Mouse (Mus musculus): ENCODE results near the gene Tmtc1. TPM values are rescaled to one million over a fixed set of nuclear protein-coding genes. Genes with fewer than 3 reads are reported as not detected.

Tmtc1 gene
- polyA plus RNA-seq, 1 experiment, result 12.0 TPM

DNA sequence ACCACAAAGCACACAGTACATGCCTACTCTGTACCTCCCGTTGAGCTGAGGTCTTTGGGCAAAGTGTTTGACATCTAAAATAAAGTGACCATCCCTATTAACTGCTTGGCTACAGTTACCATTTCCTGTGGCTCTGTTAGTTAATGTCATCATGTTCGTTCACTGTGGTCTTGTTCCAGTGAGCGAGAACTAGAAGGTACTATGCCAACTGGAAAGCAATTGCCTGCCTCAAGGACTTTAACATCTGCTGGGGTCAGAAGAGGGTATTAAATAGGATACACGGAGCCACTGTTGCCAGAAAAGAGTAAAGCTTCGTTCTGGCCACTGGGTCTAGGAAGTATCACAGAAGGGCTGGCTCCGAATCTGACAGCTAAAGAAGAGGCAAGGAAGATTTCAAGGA, 23.8 kb downstream of the Tmtc1 start:
- no peak for DNase-seq (ENCODE audit: low read depth)

DNA sequence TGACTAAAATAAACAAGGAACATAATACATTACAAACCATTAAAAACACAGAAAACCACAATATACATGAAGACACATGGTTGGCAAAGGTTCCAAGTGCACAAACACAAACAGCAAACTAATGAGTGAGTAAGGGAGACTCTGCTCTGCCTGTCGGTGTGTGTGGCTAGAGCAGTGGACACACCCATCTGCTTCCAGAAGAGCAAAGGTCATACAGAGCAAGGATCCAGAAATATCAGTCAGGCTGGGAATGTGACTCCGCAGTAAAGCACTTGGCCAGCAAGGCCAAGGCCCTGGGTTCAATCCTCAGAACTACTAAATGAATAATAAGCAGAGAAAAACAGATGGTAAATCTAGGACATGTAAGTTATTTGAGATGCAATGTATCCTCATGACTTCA, 27.6 kb downstream of the Tmtc1 start:
- DNase-seq (ENCODE audit: low read depth), result no peak

DNA sequence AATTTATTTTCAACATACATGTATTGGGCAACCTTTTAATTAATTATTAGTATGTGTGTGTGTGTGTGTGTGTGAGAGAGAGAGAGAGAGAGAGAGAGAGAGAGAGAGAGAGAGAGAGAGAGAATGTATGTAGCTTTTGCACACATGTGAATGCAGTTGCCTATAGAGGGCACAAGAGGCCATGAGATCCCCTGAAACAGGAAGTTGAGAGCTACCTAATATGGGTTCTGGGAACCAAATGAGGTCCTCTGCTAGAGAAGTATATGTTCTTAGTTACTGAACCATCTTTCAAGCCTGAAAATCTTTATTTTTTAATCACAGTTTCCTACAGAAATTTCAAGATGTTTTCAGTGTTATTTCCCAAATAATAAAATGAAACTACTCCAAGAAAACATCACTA, 30.6 kb downstream of the Tmtc1 start:
- no peak for DNase-seq (ENCODE audit: low read depth)

DNA sequence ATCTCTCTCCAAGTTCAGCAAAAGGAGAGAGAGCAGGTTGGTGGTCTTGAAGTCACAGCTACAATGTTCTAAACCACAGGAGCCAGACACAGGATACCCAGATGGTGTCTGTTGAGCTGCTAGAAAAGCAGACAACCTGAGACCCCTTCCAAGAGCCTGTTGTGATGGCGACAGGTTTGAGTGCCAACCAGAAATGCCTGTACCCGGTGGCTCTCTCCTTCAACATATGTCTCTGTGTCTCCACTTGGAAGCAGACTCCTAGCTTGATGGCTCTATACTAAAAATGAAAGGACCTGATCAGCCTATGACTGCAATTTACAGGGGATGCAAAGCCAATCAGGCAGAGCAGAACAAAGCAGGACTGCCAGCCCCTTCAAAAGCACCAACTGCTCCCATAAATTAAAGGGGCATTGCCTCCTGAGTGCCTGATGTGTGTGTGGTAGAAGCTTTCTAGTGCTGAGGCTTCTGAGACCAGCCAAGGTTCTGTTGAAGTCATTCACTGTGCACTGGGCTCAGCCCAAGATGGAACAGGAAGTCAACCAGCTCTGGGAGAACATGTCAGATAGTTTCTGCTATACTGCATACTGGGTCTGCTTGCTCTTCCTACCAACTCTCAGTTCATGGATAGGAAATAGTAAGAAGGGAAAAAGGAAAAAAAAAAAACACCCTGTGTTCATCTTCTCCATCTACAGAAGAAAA, 37.2 kb downstream of the Tmtc1 start:
- no peak for DNase-seq (ENCODE audit: low read depth)

DNA sequence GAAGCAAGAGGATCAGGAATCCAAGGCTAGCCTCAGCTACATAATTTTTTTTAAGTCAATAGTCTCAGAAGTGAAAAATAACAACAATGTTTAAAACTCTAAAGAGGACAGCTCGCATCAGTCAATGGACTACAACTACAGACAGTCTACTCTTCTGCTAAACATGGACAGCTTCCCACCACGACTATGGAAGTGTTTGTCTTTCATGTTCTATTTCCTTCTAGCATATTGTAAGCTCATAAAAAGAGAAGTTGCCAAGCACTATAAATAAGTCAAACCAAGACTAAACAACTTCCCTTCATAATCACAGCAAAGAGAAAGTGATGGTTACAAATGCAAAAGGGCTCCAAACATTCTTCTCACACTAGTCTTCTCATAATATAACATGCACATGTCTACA, 38.6 kb downstream of the Tmtc1 start:
- no peak for DNase-seq (ENCODE audit: low read depth)

DNA sequence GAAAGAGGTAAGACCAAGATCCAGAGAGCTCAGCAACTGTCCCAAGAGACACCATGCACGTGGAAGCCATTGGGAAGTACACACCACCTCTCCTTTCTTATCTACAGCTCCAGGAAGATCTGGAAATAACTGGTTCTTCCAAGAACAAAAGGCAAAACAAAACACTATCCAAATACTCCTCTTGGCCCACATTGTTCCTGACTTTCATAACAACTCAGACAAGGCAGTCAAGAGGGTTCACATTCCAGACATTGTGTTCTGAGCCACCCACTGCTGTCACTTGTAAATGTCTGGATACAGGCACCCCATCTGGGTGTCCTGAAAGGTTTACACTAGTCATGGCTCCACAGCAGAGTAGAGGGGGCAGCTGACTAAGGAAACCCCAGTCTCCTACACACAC, 39.7 kb downstream of the Tmtc1 start:
- no peak for DNase-seq (ENCODE audit: low read depth)

DNA sequence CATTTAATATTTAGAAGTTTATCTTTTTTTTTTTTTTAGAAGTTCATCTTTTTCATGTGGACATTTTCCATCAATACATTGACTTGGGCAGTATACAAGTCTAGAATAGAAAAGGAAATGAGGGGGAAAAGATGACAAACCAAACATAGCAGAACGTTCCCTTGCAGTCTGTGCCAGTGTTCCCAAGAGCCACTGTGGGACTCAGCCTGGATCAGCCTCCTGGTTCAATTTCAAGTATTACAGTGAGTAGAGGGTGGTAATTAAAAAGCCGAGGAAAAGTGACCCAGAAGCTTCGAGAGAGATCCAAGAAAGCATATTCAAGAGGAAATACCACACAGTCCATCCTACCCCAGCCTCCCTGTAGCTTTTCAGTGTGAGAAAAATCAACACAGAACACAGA, 40.4 kb downstream of the Tmtc1 start:
- DNase-seq (ENCODE audit: low read depth), result no peak

DNA sequence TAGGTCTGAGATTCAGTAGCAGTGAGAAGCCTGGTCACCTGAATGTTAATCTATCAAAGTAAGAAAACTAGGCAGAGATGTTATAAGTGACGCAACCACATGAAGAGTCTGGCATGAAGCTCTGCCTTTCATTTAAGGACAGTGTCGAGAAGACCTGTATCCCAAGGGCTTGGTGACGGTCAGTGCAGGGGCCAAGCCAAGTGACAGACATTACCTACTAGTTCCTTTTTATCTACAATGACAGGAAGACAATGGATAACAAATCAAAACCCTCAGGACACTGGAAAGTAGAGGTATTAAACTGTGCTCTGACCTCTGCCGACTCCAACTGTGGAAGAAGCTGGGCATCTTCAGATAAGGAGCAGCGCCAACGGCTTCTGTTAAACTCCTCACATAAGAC, 43.2 kb downstream of the Tmtc1 start:
- DNase-seq (ENCODE audit: low read depth), result no peak

DNA sequence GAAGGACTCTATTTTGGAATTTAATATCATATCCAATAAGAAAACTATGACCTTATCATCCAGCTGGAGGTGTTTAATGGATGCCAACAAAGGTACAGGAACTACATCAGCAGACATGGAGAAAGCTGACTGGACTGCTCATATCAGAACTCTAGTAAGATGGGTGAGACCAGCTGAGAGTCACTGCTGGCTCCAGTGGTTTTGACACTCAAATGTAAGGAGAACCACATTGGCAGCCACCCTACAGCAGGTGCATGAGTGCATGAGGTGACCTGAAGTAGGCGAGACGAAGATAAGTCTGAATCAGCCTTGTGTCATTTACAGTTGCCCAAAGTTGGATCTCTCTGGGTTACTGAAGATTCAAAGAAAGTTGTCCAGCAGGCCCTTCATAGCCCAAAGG, 44.6 kb downstream of the Tmtc1 start:
- DNase-seq (ENCODE audit: low read depth), result no peak

DNA sequence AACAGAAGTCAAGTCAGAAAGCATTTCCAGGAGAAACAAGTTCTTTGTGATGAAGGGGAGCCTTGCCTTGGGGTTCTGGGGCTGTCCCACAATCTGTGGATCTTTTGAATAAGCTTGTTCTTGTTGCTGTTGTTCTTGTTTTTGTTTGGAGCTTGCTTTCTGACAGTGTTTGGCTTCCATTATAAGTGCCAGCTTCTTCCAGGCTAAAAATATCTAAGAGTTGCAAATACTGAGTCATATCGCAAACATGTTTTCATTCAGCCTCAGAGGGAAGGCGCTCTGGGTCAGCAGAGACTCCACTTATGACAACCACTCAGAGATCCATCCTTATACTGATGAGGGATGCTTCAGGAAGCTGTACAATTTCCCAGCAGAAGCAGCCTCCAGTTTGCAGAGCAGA, 45.3 kb downstream of the Tmtc1 start:
- DNase-seq (ENCODE audit: low read depth), result no peak

DNA sequence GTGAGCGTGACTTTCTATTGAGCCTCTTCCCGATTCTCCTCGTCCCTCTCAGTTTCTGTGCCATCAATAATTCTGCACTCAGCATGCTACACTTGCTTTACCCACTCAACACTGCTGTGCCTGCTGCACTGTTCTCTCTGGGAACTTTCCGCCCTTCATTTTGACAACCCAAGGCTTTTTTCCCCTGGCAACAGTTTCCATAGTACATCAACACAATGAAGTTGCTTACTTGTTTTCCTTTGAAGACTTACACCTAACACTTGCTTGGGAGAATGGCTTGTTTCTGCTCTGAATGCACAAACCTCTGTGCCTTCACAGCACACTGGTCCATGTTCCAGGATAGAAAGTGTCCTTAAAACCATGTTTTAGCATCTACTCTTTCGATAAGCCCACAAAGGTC, 46.9 kb downstream of the Tmtc1 start:
- DNase-seq (ENCODE audit: low read depth), result no peak

DNA sequence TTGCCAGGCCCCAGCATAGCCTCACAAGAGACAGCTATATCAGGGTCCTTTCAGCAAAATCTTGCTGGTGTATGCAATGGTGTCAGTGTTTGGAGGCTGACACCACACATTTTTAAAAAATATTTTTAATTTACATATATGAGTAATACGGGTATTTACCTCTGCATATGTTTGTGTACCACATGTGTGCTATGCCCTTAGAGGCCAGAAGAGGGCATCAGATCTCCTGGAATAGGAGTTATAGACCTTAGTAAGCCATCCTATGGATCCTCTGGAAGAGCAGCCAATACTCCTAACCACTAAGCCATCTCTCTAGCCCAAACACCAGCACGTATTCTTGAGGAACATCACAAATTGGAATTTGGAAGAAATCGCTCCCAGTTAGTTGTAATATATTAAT, 48.9 kb downstream of the Tmtc1 start:
- DNase-seq (ENCODE audit: low read depth), result no peak

DNA sequence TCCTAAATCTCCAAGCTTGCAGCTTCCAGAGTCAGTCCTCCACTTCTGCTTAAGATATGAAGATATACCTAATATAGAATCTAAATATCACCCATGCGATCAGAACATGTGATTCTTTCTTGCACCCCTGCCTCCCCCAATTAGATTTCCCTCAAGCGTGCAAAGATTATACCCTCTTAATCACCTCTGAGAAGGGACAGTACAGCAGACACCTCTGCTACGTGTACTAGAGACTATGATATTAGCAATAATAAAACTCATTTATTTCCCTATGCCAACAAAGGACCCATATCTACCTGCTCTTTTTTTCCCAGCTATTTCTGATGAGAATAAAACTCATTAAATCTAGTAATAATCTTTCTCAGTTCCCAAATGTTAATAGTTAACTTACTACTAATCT, 49.9 kb downstream of the Tmtc1 start:
- no peak for DNase-seq (ENCODE audit: low read depth)

DNA sequence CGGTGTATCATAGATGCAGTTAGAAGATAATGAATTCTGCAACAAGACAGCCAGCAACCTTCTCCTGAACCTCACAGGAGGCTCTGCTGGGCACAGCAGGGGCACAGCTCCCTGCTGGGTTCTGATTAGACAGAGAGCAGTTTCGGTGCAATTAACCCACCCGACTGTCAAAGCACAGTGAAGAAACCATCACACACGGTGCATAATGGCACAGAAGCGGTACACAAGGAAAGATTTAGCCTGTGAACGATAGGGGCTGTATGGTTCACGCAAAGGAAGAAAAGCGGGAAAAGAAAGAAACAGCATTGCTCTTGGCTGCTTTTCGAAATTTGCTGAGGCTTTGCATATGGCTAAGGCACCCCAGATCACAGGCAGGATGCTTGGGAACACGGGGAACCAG, 52.0 kb downstream of the Tmtc1 start:
- DNase-seq (ENCODE audit: low read depth), result no peak

DNA sequence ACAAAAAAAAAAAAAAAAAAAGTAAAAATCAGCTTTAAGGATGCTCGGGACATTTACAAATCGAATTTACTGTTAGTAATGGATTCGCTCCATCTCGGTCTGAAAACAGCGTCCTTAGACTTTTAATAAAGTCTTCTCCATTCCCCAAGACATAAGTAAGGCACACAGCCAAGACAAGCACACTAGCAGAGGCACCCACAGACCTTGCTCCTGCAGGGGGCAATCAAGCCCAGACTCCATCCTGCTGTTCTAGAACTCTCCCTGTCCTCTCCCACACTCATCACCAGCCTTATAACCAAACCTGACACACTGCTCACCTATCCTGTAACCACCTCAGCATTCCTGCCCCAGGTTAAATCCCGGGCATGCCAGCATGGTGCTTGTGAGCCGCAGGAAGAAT, 52.9 kb downstream of the Tmtc1 start:
- no peak for DNase-seq (ENCODE audit: low read depth)

DNA sequence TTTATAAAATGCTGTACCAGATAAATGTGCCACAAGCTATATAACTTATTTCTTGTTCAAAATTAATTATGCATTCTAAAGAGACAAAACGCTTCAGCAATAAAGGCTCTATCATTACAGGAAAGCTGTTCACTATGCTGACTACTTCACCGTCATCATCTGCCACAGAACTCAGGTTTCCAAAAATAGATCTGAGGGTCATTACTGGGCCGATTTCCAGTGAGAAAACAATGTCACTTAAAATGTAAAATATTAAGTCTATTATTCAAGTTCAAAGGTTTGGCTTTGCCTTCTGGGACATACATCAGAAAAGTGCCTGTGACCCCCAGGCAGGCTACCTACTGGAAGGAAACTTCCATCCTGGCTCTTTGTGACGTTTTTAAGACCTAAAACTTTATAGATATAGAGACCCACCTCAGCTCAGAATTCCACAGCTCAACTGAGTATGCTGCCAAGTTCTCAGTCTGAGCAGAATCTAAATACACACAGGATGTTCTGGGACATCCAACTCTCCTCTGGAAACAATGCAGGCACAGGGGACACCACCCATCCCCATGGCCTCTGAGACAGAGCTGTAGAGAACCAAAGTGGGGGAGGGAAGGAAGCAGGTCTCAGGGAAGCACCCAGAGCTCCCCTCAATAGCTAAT, 53.4 kb downstream of the Tmtc1 start:
- DNase-seq (ENCODE audit: low read depth), result no peak

DNA sequence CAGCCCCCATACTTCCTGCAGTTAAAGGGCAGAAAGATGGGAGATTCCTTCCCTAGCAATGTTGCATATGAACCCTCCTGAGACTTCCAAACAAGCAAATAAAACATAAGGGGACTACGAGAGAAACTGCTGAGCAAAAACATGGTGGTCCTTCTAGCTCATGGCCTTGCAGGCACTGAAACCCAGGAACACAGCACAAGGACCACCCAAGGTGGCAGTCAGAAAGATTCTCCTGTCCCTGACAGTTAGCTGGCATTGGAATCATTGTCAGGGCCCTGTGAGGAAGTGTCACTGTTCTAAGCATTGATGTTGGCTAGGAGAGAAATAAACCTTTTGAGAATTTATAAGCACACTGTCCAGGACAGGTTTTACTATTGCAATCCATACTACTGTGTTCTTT, 56.2 kb downstream of the Tmtc1 start:
- DNase-seq (ENCODE audit: low read depth), result no peak

DNA sequence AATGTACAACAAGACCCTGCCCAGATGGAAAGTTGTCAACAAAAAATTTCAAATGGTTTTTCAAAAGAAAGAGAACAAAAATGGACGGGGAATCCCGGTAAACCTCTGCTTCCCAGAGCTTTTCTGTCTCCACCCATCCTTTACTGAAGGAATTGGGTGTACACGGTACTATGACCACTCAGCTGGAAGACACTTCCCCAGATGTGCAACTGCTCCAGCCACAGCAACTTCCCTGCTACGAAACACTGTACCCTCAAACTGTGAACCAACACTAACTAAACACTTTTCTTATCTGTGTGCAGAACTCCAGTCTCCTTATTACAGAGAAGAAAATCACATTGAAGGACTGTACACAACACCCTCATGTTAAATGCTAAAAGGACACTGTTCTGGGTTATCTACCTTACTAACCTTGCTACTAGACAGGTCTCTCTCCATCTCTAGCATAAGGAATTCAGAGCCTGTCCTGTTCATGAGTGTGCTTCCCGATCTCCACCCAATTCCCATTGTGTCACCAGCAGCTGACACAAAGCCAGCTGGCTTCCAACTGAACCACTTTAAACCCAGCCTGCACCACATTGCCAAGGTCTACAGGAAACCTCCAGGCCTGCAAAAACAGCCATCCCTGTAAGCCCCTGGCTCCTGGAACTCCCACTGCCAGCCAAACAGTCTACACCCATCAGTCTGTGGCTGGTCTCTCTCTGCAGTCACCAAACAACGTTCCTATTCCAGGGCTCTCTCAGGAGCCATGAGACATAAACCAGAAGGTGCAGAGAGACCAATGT, 59.9 kb downstream of the Tmtc1 start:
- DNase-seq (ENCODE audit: low read depth), result peak; percentile 37

DNA sequence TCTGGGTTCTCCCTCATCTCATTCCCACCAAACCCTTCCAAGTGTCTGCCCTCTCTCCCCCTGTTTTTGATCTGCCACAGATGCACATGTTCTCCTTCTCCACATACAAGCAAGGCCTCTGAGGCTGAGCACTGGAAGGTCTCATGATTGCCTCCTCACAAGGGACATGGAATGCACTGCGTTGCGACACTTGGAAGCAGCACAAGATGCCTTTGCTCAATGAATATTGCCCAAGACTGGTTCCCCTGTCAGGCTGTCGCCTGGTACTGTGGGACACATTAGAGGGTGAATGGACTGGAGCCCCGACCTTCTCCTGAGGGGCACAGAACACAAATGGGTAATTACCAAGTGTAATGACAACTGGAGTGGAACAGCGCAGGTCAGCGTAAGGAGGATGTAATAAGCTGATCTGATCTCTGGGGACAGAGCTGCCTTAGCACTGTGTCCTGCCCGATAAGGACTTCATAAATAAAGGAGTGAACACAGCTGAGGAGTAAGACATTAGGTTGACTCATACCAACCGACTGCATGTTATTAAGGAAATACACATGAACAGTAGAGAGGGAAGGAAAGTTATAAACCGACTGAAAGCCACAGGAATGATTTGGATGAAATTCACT, 62.9 kb downstream of the Tmtc1 start:
- DNase-seq (ENCODE audit: low read depth), result peak; percentile 55

DNA sequence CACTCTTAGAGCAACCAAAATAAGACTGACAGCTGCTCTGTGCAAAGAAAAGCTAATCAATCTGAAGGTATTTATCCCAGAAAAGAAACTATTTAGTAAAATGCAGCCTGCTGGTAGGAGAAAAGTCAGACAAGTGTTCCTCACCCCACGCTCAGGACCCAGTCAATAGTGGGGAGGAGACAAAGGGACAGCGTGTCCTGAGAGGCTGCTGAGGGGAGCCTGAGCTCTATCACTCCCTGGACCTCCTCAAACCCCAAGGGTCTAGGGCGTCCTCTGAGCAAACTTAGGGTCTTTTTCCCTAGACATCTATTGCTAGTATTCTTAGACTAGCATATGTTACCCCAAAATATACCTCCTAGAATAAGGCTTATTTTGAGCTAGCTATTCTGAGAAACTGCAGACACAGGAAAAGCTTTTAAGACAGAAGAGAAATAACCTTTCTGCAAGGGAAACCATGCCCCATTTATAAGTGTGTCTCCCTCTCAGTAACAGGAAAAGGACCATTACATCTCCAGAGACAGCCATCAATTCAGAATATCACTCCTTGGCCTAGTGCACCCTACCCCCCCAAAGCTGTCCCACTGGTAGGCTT, 68.5 kb downstream of the Tmtc1 start:
- DNase-seq (ENCODE audit: low read depth), result no peak

DNA sequence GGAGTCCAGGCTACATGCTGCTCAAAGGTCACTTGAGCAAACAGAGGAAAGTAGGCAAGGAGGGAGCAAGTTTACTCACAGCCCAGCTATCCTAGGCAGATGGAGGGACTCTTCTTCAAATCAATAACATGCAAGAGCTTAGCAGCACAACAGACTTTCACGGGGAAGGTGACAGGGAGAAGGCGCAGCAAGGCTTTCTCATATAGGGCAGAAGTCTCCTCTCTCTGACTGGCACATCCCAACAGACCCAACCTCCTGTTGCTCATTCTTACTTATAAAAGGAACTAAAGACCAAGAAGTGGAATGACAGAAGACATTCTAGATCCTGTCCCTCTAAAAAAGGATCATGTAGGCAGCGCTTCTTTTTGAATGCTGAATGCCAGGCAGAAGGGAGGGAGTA, 69.2 kb downstream of the Tmtc1 start:
- DNase-seq (ENCODE audit: low read depth), result no peak

DNA sequence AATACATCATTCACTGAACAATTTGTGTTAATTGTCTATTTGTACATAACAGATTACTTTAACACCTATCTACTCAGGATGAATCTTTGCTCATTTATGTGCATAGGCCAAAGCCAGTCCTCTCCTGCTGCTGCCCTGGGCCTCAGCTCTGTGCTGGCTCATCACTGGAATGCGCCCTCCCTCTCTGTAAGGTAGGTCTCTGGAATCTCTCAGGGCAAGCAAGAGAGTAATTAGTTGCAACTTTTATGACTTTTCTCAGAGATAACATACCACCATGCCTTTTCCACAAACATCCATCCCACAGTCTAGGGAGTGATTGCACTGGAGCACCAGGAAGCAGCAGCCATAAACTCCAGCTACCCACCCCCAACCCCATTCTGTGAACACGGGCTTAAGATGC, 70.7 kb downstream of the Tmtc1 start:
- no peak for DNase-seq (ENCODE audit: low read depth)
